Mouse (Mus musculus): ENCODE data around the gene Gzmm. TPM values are rescaled to one million over a fixed set of nuclear protein-coding genes. Genes with fewer than 3 reads are reported as not detected.

Gene Gzmm
- polyA plus RNA-seq, 1 experiment from 2014 or later: 2.2 TPM

- Histone ChIP-seq H3K9ac (no peak overlapping the region), H3K4me2 (no peak overlapping the region), H3K27me3 (replicated peaks) (peaks cover under 1% of the 10 kb centered on the region; the same call in 1 of the 2 replicates), H3K36me3 (replicated peaks) (peaks cover 73% of the 10 kb centered on the region), H3K27ac (no peak overlapping the region), H3K9me3 (peaks cover 23% of the 10 kb centered on the region), H3K4me3 (no peak overlapping the region), H3K4me1 (peaks cover 8% of the 10 kb centered on the region)
- WGBS: 60% methylated on average over 11 of the region's 11 CpGs
- no peak for ATAC-seq (replicated peaks)
Observed at GRCm38 (mm10) chr10:79740863-79741262, 52.0 kb downstream of the Gzmm start.

GRCm38 (mm10) chr10:79743161-79743560 is 54.3 kb downstream of the Gzmm start:
- Histone ChIP-seq H3K36me3 (replicated peaks) (peaks cover 50% of the 10 kb centered on the region), H3K27me3 (replicated peaks) (no peaks in the 10 kb centered on the region), H3K4me2 (no peak overlapping the region), H3K27ac (no peak overlapping the region), H3K4me1 (peaks cover 17% of the 10 kb centered on the region), H3K4me3 (no peak overlapping the region), H3K9me3 (peaks cover 17% of the 10 kb centered on the region), H3K9ac (no peak overlapping the region)
- 88% methylated on average over 11 of the region's 11 CpGs for WGBS
- ATAC-seq (replicated peaks): no peak

GRCm38 (mm10) chr10:79743650-79744365 is 55.0 kb downstream of the Gzmm start:
- peaks cover 43% of the 10 kb centered on the region for H3K36me3 ChIP-seq (replicated peaks)
- H3K9ac ChIP-seq: no peak overlapping the region

More at GRCm38 (mm10) chr10:79743650-79744365, 55.0 kb downstream of the Gzmm start:
- Histone ChIP-seq H3K9me3 (peaks cover 12% of the 10 kb centered on the region), H3K4me2 (no peak overlapping the region), H3K27me3 (replicated peaks) (no peaks in the 10 kb centered on the region), H3K4me3 (no peak overlapping the region), H3K4me1 (peaks cover 17% of the 10 kb centered on the region), H3K27ac (no peak overlapping the region)
- WGBS: 94% methylated on average over 15 of the region's 15 CpGs
- ATAC-seq (replicated peaks): no peak

Other genes starting within 250 kb of the Gzmm start
- gene Vmn2r83, start 220.3 kb upstream of the Gzmm start, polyA plus RNA-seq (2015; fragmentation: Nextera tagmentation; extraction: Ambion mirVana): 0.08 TPM in 1 of 2 replicates, not detected in the other
- gene Plpp2, start 155.2 kb upstream of the Gzmm start, polyA plus RNA-seq (2015; fragmentation: Nextera tagmentation; extraction: Ambion mirVana): 16.9 and 19.7 TPM in 2 replicates
- 70.4 and 72.5 TPM in 2 replicates for gene Mier2, start 133.8 kb upstream of the Gzmm start, polyA plus RNA-seq (2015; fragmentation: Nextera tagmentation; extraction: Ambion mirVana)
- not detected in 2 replicates for gene Theg, start 101.7 kb upstream of the Gzmm start, polyA plus RNA-seq (2015; fragmentation: Nextera tagmentation; extraction: Ambion mirVana)
- gene C2cd4c, start 75.0 kb upstream of the Gzmm start, polyA plus RNA-seq (2015; fragmentation: Nextera tagmentation; extraction: Ambion mirVana): 0.49 and 0.95 TPM in 2 replicates
- 27.9 and 30.1 TPM in 2 replicates for gene Shc2, start 51.1 kb upstream of the Gzmm start, polyA plus RNA-seq (2015; fragmentation: Nextera tagmentation; extraction: Ambion mirVana)
- gene Odf3l2, start 43.3 kb upstream of the Gzmm start, polyA plus RNA-seq (2015; fragmentation: Nextera tagmentation; extraction: Ambion mirVana): 0.41 and 0.44 TPM in 2 replicates
- 0.79 and 1.1 TPM in 2 replicates for gene Madcam1, start 24.5 kb upstream of the Gzmm start, polyA plus RNA-seq (2015; fragmentation: Nextera tagmentation; extraction: Ambion mirVana)
- gene Tpgs1, start 19.7 kb upstream of the Gzmm start, polyA plus RNA-seq (2015; fragmentation: Nextera tagmentation; extraction: Ambion mirVana): 99.8 and 105 TPM in 2 replicates
- 88.8 and 91.6 TPM in 2 replicates for gene Cdc34, start 6.8 kb upstream of the Gzmm start, polyA plus RNA-seq (2015; fragmentation: Nextera tagmentation; extraction: Ambion mirVana)
- 819 and 876 TPM in 2 replicates for gene Bsg, start 15.5 kb downstream of the Gzmm start, polyA plus RNA-seq (2015; fragmentation: Nextera tagmentation; extraction: Ambion mirVana)
- gene Hcn2, start 27.6 kb downstream of the Gzmm start, polyA plus RNA-seq (2015; fragmentation: Nextera tagmentation; extraction: Ambion mirVana): 1.3 and 1.7 TPM in 2 replicates
- gene Polrmt, start 57.6 kb downstream of the Gzmm start, polyA plus RNA-seq (2015; fragmentation: Nextera tagmentation; extraction: Ambion mirVana): 48.3 and 50.6 TPM in 2 replicates
- gene Fgf22, start 66.1 kb downstream of the Gzmm start, polyA plus RNA-seq (2015; fragmentation: Nextera tagmentation; extraction: Ambion mirVana): 1.4 and 1.6 TPM in 2 replicates
- 109 and 117 TPM in 2 replicates for gene Rnf126, start 77.9 kb downstream of the Gzmm start, polyA plus RNA-seq (2015; fragmentation: Nextera tagmentation; extraction: Ambion mirVana)
- gene Fstl3, start 88.3 kb downstream of the Gzmm start, polyA plus RNA-seq (2015; fragmentation: Nextera tagmentation; extraction: Ambion mirVana): 1.9 and 2.0 TPM in 2 replicates
- gene Prss57, start 101.9 kb downstream of the Gzmm start, polyA plus RNA-seq (2015; fragmentation: Nextera tagmentation; extraction: Ambion mirVana): 0.17 TPM in 1 of 2 replicates, not detected in the other
- gene Palm, start 104.6 kb downstream of the Gzmm start, polyA plus RNA-seq (2015; fragmentation: Nextera tagmentation; extraction: Ambion mirVana): 337 and 348 TPM in 2 replicates
- gene Misp, start 132.0 kb downstream of the Gzmm start, polyA plus RNA-seq (2015; fragmentation: Nextera tagmentation; extraction: Ambion mirVana): 0.23 and 0.85 TPM in 2 replicates
- gene Ptbp1, start 165.4 kb downstream of the Gzmm start, polyA plus RNA-seq (2015; fragmentation: Nextera tagmentation; extraction: Ambion mirVana): 72.7 and 79.4 TPM in 2 replicates
- 12.2 and 13.3 TPM in 2 replicates for gene Prtn3, start 185.5 kb downstream of the Gzmm start, polyA plus RNA-seq (2015; fragmentation: Nextera tagmentation; extraction: Ambion mirVana)
- 496 and 503 TPM in 2 replicates for gene Plppr3, start 185.6 kb downstream of the Gzmm start, polyA plus RNA-seq (2015; fragmentation: Nextera tagmentation; extraction: Ambion mirVana)
- 1.2 TPM in 1 of 2 replicates, not detected in the other for gene Elane, start 197.2 kb downstream of the Gzmm start, polyA plus RNA-seq (2015; fragmentation: Nextera tagmentation; extraction: Ambion mirVana)
- gene Cfd, start 201.8 kb downstream of the Gzmm start, polyA plus RNA-seq (2015; fragmentation: Nextera tagmentation; extraction: Ambion mirVana): not detected in 2 replicates
- gene Med16, start 219.9 kb downstream of the Gzmm start, polyA plus RNA-seq (2015; fragmentation: Nextera tagmentation; extraction: Ambion mirVana): 64.5 and 66.5 TPM in 2 replicates
- gene Gm26602, start 221.8 kb downstream of the Gzmm start, polyA plus RNA-seq (2015; fragmentation: Nextera tagmentation; extraction: Ambion mirVana): not detected in 2 replicates
- 3.1 and 3.3 TPM in 2 replicates for gene Kiss1r, start 228.0 kb downstream of the Gzmm start, polyA plus RNA-seq (2015; fragmentation: Nextera tagmentation; extraction: Ambion mirVana)
- gene R3hdm4, start 232.2 kb downstream of the Gzmm start, polyA plus RNA-seq (2015; fragmentation: Nextera tagmentation; extraction: Ambion mirVana): 292 and 296 TPM in 2 replicates
- gene Arid3a, start 238.0 kb downstream of the Gzmm start, polyA plus RNA-seq (2015; fragmentation: Nextera tagmentation; extraction: Ambion mirVana): 2.9 and 4.7 TPM in 2 replicates

Data from midbrain, embryonic 15.5 days (tissue).